8 mouse cellular contexts compared by ENCODE assay signal in genomic region chr11:11811906-11812480, GRCm38 (mm10). TPM values are rescaled to one million over a fixed set of nuclear protein-coding genes. Genes with fewer than 3 reads are reported as not detected.
A peak's percentile ranks its signal among the peaks of the same experiment; 100 is the strongest.
DNase-seq lines count a peak whose midpoint lies in the region; ATAC-seq lines count a peak whose summit lies in the region.

No protein-coding gene starts in this region.

- no peaks in the 10 kb centered on the region for H3K9me3 ChIP-seq in forebrain, embryonic 16.5 days (ENCODE audit: control insufficient read depth, low read length)

- peak; percentile 89 for DNase-seq in MN1 (ENCODE audit: low spot score)
- peak; percentile 67 to 73 for DNase-seq in cerebellum, adult 18-20 months
- peak; percentile 78 to 83 for DNase-seq in layer of hippocampus, postnatal 10 days (ENCODE audit: low spot score in 2 of 2)
- peak; percentile 83 for DNase-seq in lung, postnatal 10 days
- DNase-seq in retina, postnatal 1 day: peak; percentile 87
- peak; percentile 86 for DNase-seq in thymus, postnatal 4 days

- no peaks in the 10 kb centered on the region for H3K27me3 ChIP-seq in forebrain, embryonic 16.5 days (replicated peaks; ENCODE audit: control insufficient read depth, insufficient read depth, low read length)

- ATAC-seq in forebrain, embryonic 16.5 days: 0 out of 2 replicates have a peak, but pooled peaks have one; percentile 24
- ATAC-seq in hematopoietic stem cell, adult 5-6 weeks (replicated peaks in 1 of 2; ENCODE audit: insufficient read depth in 1 of 2, low FRiP score in 2 of 2, low TSS enrichment in 1 of 2, low read depth in 1 of 2, poor library complexity in 2 of 2, severe bottlenecking in 2 of 2): peak; percentile 54 to 70; a peak in 3 of 4 replicates

- no peaks in the 10 kb centered on the region for H3K36me3 ChIP-seq in forebrain, embryonic 16.5 days (ENCODE audit: control insufficient read depth, insufficient read depth)

- peaks cover 12% of the 10 kb centered on the region for H3K4me1 ChIP-seq in forebrain, embryonic 16.5 days (replicated peaks; ENCODE audit: control insufficient read depth, insufficient read depth, low read length)

- H3K27ac ChIP-seq in forebrain, embryonic 16.5 days (ENCODE audit: low read length): no peak overlapping the region

- WGBS in forebrain, embryonic 16.5 days: 20% methylated on average over 9 of the region's 9 CpGs

- peak overlapping the region; percentile 44 for H3K4me2 ChIP-seq in forebrain, embryonic 16.5 days (ENCODE audit: low read length)

- peak overlapping the region; percentile 44 for H3K9ac ChIP-seq in forebrain, embryonic 16.5 days (replicated peaks; ENCODE audit: low read depth, low read length)

- H3K4me3 ChIP-seq in forebrain, embryonic 16.5 days (replicated peaks; ENCODE audit: low read length): no peak overlapping the region

RNA-seq across cellular contexts. Expression of gene Fignl1, which starts 3.2 kb away (rescaled TPM):
- 25.5 and 28.6 TPM in 2 replicates for polyA plus RNA-seq in forebrain, embryonic 16.5 days (2015; fragmentation: Nextera tagmentation; extraction: Ambion mirVana)
- total RNA-seq in hematopoietic stem cell, adult 5-6 weeks (2017): 68.5 and 68.9 TPM in 2 replicates
- 1 to 10 TPM; 2.1 to 2.9 TPM for total RNA-seq in layer of hippocampus, postnatal 10 days (2021)

Comparison
In these comparisons a context has a peak if more than half of its experiments do, and no peak if none do; other contexts are left out.
1. RNA of gene Fignl1, which starts 3.2 kb away (total RNA-seq): 68.5 to 68.9 TPM in hematopoietic stem cell, adult 5-6 weeks; 2.1 to 2.9 TPM in layer of hippocampus, postnatal 10 days; every median in the first group is over 10 times any median in the second.
2. Peak in every context shown above with its lines, with median percentiles within 50 percentile points of each other: DNase-seq.